Mouse (Mus musculus): ENCODE measurements around the gene Ccdc13.
A peak's percentile ranks its signal among the peaks of the same experiment; 100 is the strongest.

DNA sequence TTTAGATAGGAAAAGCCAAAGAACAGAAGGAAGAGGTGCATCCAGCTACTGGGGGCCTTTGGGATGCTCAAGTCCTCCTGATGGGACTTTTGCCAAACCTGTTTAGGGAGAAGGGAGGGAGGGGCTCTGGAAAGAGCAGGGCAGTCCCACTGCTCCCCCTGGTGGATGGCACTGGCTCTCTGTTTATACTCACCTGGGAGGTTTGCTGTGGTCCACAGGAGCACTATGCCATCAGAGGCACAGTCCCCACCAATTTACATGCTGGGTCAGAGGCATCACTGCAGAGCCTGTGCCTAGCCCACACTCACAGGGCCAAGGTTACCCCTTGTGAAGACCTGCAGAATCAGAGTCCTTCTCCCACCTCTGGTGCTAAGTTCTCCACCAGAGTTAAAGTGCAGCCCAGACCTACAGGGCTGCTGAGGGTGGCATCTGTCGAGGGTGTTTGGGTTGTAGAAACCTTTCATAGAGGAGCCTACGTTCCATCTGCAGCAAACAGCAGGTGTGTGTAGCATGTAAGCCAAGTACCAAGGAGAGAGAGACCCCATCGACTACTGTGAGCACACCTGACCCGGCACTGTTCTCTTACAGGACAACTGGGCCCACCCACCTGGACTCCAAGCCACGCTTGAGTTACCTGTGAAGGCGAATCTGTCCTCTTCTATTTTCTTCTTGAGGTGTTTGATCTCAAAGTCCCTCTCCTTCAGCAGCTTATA lies 8.9 kb downstream of the Ccdc13 start:
- TF ChIP-seq POLR2A (IDR thresholded peaks at IDR 0.05; ENCODE audit: low read depth, low read length) (no peak), CTCF (conservative IDR thresholded peaks at IDR 0.05; ENCODE audit: insufficient read depth, insufficient read length, low read depth, low read length) (peak; percentile 71)

All from kidney, adult 2 months (tissue).